Mouse (Mus musculus) stomach, postnatal 0 days (tissue): ENCODE results near the gene Lpar6.

Experiments
- CTCF ChIP-seq: IDR thresholded peaks from 2 replicates; pipeline ENCODE4 v1.5.1; 2016; ENCODE audit warnings: antibody characterized with exemption, low read depth, mild to moderate bottlenecking, moderate library complexity
- EP300 ChIP-seq: optimal IDR thresholded peaks from 2 replicates; pipeline ENCODE3; 2016; ENCODE audit warnings: antibody characterized with exemption

DNA sequence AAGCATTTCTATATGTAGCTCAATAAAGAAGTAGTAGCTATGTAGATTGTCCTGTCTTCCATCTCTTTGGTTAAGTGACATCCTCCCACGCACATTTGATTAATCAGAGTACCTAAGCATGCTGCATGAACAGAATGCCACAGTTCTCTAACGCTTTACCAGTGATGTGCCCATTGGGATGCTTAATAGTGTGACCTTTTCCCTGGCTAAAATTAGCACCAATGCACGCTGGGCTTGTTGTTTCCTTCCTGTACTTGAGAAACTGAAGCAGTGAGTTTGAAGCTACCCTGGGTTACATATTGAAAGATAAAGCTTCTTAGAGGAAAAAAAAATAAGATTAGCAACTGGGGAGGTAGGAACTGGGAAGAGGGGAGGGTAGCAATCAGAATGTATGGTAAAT lies 33.7 kb upstream of the Lpar6 start:
- TF ChIP-seq EP300 (no peak), CTCF (no peak)
